Mouse (Mus musculus) liver, adult 2 months (tissue): ENCODE measurements around the gene Gla.

Experiments
- CTCF ChIP-seq: fragments of 200-500 bp; IDR thresholded peaks from 2 replicates; pipeline ENCODE4 v1.5.1; 2011; ENCODE audit warnings: low read depth, low read length, control low read depth
- POLR2A ChIP-seq: fragments of 200-500 bp; IDR thresholded peaks from 2 replicates; pipeline ENCODE4 v1.6.1; 2011; ENCODE audit warnings: low read length, control low read depth; ENCODE audit not compliant: insufficient read depth; ENCODE audit errors: extremely low read depth

DNA sequence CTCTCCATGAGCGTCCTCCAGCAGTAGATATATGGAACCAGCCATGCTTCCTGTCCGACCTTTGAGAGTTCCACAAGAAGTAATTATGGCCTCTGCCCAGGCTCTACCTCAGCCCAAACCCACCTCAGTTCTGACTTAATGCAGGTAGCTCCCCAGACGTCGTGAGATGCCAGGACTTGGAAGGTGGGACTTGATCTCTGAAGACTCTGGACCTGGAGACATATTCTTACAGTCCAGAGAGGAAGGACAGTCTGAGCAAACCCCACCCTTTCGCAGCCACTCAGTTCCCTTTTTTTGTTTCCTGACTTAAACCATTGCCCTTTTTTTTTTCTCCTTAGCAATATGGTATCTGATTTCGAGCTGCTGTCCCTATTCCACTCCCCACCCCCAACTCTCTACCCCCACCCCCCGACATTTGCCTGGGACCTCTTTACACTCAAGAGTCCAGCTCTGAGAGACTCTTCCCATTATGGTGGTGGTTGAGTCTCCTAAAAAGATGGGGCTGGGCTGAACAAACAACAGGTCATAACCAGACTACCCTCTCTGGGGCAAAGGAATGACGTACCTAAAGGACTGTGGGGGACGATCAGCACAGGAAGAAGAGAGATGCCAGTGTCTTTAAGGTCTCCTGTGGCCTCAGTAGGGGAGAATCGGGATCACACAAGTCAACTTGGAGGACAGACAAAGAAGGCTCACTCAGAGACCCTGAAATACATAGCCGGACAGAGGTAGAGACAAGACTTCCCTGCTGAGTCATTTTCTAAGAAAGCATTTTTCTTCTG is 17.8 kb downstream of the Gla start, which contains the start of gene Btk:
- TF ChIP-seq POLR2A: no peak
- TF ChIP-seq CTCF: no peak
